Mouse (Mus musculus): ENCODE measurements around the gene Tent4a.

DNA sequence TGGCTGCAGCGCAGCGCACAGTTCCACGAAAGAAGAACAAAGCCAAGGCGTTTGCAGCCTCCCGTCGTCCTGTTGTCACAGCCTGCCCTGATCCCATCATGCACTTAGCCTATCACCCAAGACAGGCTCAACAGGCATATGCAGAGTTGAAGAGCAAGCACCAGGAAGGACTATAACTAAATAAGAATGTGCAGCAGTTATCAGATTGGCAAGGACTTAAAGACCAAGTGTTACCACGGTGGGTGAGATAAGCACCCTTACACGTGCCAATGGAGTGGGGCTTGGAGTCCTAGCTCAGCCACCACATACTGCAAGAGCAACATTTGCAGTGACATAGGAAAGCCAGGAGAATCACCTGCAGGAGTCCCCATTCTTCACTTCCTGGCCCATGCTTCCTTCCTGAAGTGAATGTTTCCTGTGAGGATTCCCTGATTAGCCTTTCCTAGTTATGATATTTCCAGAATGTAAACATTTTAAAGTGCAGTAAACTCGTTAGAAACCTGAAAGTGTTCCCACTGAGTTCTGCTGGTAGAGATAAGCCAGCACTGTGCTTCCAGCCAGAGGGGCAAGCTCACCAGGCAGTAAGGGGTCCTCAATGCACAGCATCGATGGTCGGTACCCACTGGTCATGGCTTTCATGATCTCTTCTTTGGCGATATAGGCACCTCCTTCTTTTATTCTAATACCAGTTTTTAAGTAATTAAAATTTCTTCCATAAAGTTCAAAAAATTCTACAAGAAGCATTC is 27.9 kb downstream of the Tent4a start:
- no peak for TF ChIP-seq CTCF (conservative IDR thresholded peaks at IDR 0.05; ENCODE audit: insufficient read depth, insufficient read length, low read depth, low read length)
- no peak for TF ChIP-seq POLR2A (IDR thresholded peaks at IDR 0.05; ENCODE audit: low read depth, low read length)

Measured in kidney, adult 2 months (tissue).